Comparison of ENCODE assay signal across 33 mouse cellular contexts in genomic region chr3:74601328-74602007, GRCm38 (mm10).
"Had no signal": no experiment of that assay in that cellular context is flagged by ENCODE, and none has a peak within 500 bp of the region (broad histone marks: within the 10 kb centered on the region; RNA-seq: fewer than 3 reads in every experiment).

No protein-coding gene starts in this region.

- H3K4me2 ChIP-seq: limb, embryonic 12.5 days; limb, embryonic 13.5 days; limb, embryonic 15.5 days; liver, embryonic 12.5 days; liver, embryonic 13.5 days; liver, embryonic 15.5 days; lung, embryonic 14.5 days; lung, embryonic 15.5 days; midbrain, embryonic 11.5 days; midbrain, embryonic 12.5 days; midbrain, embryonic 13.5 days; midbrain, embryonic 15.5 days; neural tube, embryonic 12.5 days; neural tube, embryonic 13.5 days had no signal

- ATAC-seq: liver, embryonic 12.5 days; liver, postnatal 0 days; lung, postnatal 0 days; midbrain, embryonic 13.5 days; midbrain, embryonic 15.5 days; midbrain, embryonic 16.5 days had no signal

- H3K4me1 ChIP-seq: limb, embryonic 10.5 days; limb, embryonic 12.5 days; limb, embryonic 13.5 days; limb, embryonic 15.5 days; liver, embryonic 12.5 days; liver, embryonic 13.5 days; liver, embryonic 15.5 days; lung, embryonic 15.5 days; megakaryocyte, embryonic 14.5 days; midbrain, embryonic 10.5 days; midbrain, embryonic 12.5 days; midbrain, embryonic 13.5 days; midbrain, embryonic 15.5 days; neural tube, embryonic 12.5 days; neural tube, embryonic 13.5 days had no signal

- H3K9me3 ChIP-seq: limb, embryonic 10.5 days; limb, embryonic 12.5 days; limb, embryonic 13.5 days; limb, embryonic 15.5 days; liver, embryonic 12.5 days; liver, embryonic 13.5 days; liver, embryonic 15.5 days; lung, embryonic 15.5 days; megakaryocyte, embryonic 14.5 days; midbrain, embryonic 10.5 days; midbrain, embryonic 12.5 days; midbrain, embryonic 13.5 days; midbrain, embryonic 15.5 days; neural tube, embryonic 12.5 days; neural tube, embryonic 13.5 days had no signal

- H3K9ac ChIP-seq: limb, embryonic 12.5 days; limb, embryonic 13.5 days; limb, embryonic 15.5 days; liver, embryonic 12.5 days; liver, embryonic 13.5 days; liver, embryonic 14.5 days; liver, embryonic 15.5 days; liver, postnatal 0 days; lung, embryonic 14.5 days; lung, embryonic 15.5 days; midbrain, embryonic 12.5 days; midbrain, embryonic 13.5 days; midbrain, embryonic 15.5 days; neural tube, embryonic 12.5 days; neural tube, embryonic 13.5 days had no signal

- H3K36me3 ChIP-seq: limb, embryonic 10.5 days; limb, embryonic 12.5 days; limb, embryonic 13.5 days; limb, embryonic 15.5 days; liver, embryonic 12.5 days; liver, embryonic 13.5 days; liver, embryonic 15.5 days; lung, embryonic 15.5 days; midbrain, embryonic 10.5 days; midbrain, embryonic 12.5 days; midbrain, embryonic 13.5 days; midbrain, embryonic 15.5 days; neural tube, embryonic 12.5 days; neural tube, embryonic 13.5 days had no signal

- H3K27me3 ChIP-seq: limb, embryonic 12.5 days; limb, embryonic 13.5 days; limb, embryonic 15.5 days; liver, embryonic 12.5 days; liver, embryonic 13.5 days; liver, embryonic 15.5 days; lung, embryonic 15.5 days; megakaryocyte, embryonic 14.5 days; midbrain, embryonic 12.5 days; midbrain, embryonic 13.5 days; midbrain, embryonic 15.5 days; neural tube, embryonic 12.5 days; neural tube, embryonic 13.5 days had no signal

- H3K27ac ChIP-seq: left cerebral cortex, adult 2 months; limb, embryonic 10.5 days; limb, embryonic 12.5 days; limb, embryonic 13.5 days; limb, embryonic 15.5 days; liver, embryonic 12.5 days; liver, embryonic 13.5 days; liver, embryonic 14.5 days; liver, embryonic 15.5 days; lung, embryonic 15.5 days; macrophage; midbrain, embryonic 10.5 days; midbrain, embryonic 12.5 days; midbrain, embryonic 13.5 days; midbrain, embryonic 15.5 days; neural tube, embryonic 12.5 days; neural tube, embryonic 13.5 days had no signal

- DNase-seq: left cerebral cortex, postnatal 4 days; liver; liver, embryonic 13.5 days; liver, postnatal 0 days; lung, adult 18-20 months; lung, adult 2 months; lung, embryonic 14.5 days; lung, postnatal 10 days; lung, postnatal 14 days; lung, postnatal 36 days; lung, postnatal 4 days; midbrain, embryonic 14.5 days had no signal

- H3K4me3 ChIP-seq: left cerebral cortex, adult 2 months; limb, embryonic 10.5 days; limb, embryonic 12.5 days; limb, embryonic 13.5 days; limb, embryonic 15.5 days; liver, embryonic 12.5 days; liver, embryonic 13.5 days; liver, embryonic 15.5 days; lung, embryonic 15.5 days; megakaryocyte, embryonic 14.5 days; midbrain, embryonic 10.5 days; midbrain, embryonic 12.5 days; midbrain, embryonic 13.5 days; midbrain, embryonic 15.5 days; myocyte; neural tube, embryonic 12.5 days; neural tube, embryonic 13.5 days had no signal
